Mouse (Mus musculus) cerebellum, adult 2 months (tissue): ENCODE data around the gene Rbfox1.

Experiments
- CTCF ChIP-seq: fragments of 200-500 bp; IDR thresholded peaks from 2 replicates; pipeline ENCODE4 v1.5.1; 2011; ENCODE audit warnings: low read depth, mild to moderate bottlenecking, control low read depth, low read length, moderate library complexity, borderline replicate concordance; ENCODE audit not compliant: insufficient read depth
- POLR2A ChIP-seq: fragments of 200-500 bp; IDR thresholded peaks from 2 replicates; pipeline ENCODE4 v1.6.1; 2011; ENCODE audit warnings: low read length, control low read depth, borderline replicate concordance; ENCODE audit not compliant: insufficient read depth

- TF ChIP-seq CTCF = no peak
- no peak for TF ChIP-seq POLR2A
These were observed 1149.1 kb downstream of the Rbfox1 start for GRCm38 (mm10) chr16:7034231-7034630.
